Mouse (Mus musculus) frontal cortex, postnatal 14 days (tissue): Measurements from ENCODE around the gene Yipf1.

ENCODE experiments used
- DNase-seq, 2 experiments: peaks; one replicate each; pipeline ENCODE4 v3.0.0; 2022; ENCODE audit warnings: low spot score in 2 of 2

The Yipf1 gene

GRCm38 (mm10) chr4:107372304-107372703 lies 58.1 kb downstream of the Yipf1 start:
- no peak for DNase-seq

GRCm38 (mm10) chr4:107374677-107375076 lies 60.5 kb downstream of the Yipf1 start:
- no peak for DNase-seq

- no peak for DNase-seq
Measured at GRCm38 (mm10) chr4:107378954-107379353, 64.8 kb downstream of the Yipf1 start.

GRCm38 (mm10) chr4:107380871-107381270 lies 66.7 kb downstream of the Yipf1 start:
- no peak for DNase-seq

- no peak for DNase-seq
Measured at GRCm38 (mm10) chr4:107387038-107387437, 72.9 kb downstream of the Yipf1 start.

GRCm38 (mm10) chr4:107387465-107387864 lies 73.3 kb downstream of the Yipf1 start:
- no peak for DNase-seq

GRCm38 (mm10) chr4:107388291-107388690 lies 74.1 kb downstream of the Yipf1 start:
- no peak for DNase-seq

GRCm38 (mm10) chr4:107389345-107389744 lies 75.2 kb downstream of the Yipf1 start:
- DNase-seq: no peak

- no peak for DNase-seq
Measured at GRCm38 (mm10) chr4:107393771-107394170, 79.6 kb downstream of the Yipf1 start.
